Mouse (Mus musculus): Measurements from ENCODE around the gene Dcaf8.

Gene Dcaf8

DNA sequence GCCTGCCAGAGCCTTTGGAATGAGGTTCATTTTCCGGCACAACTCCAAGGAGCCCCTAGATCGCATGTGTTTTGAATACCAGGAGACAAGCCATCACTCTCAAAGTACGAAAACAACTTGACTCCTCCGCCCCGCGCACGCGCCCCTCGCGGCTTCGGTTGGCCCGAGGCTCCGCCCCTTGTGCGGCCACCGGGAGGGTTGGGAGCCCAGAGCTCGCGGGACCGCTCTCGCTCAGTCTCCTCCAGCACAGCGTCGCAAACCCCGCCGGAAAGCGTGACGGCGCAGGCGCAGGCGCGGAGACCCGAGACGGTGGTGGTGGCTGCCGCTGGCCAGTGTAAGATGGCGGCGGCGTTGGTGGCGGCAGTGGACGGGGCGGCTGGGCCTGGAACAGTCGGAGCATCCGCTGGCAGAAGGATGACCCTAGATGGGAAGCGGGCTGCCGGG, at the start of gene Dcaf8:
Gene Dcaf8 (plus strand): TSS at position 250 of the 444 bp plus-strand sequence.
- peak; percentile 94 for DNase-seq (ENCODE audit: low spot score)

- no peak for DNase-seq (ENCODE audit: low spot score)
These were observed 48.4 kb upstream of the Dcaf8 start for GRCm38 (mm10) chr1:172099325-172100033.

GRCm38 (mm10) chr1:172103619-172104018, 44.3 kb upstream of the Dcaf8 start:
- DNase-seq (ENCODE audit: low spot score), result no peak

GRCm38 (mm10) chr1:172105101-172105500, 42.8 kb upstream of the Dcaf8 start:
- no peak for DNase-seq (ENCODE audit: low spot score)

- no peak for DNase-seq (ENCODE audit: low spot score)
These were observed 40.0 kb upstream of the Dcaf8 start for GRCm38 (mm10) chr1:172107777-172108477.

DNA sequence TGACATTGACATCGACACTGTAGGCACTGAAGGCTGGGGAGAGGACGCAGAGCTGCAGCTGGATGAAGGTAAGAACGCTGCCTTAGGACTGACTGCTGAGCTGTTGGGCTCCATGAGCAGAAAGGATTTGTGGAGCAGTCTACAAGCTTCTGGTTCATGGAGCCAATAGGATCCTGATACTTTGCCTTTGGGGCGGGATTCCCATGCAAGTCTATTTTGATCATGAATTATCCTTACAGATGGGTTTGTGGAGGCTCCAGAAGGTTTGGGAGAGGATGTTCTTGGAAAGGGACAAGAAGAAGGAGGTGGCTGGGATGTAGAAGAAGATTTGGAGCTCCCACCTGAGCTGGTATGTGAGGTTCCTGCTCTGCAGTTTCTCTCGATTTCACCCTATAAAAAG, 30.9 kb upstream of the Dcaf8 start:
- no peak for DNase-seq (ENCODE audit: low spot score)

DNA sequence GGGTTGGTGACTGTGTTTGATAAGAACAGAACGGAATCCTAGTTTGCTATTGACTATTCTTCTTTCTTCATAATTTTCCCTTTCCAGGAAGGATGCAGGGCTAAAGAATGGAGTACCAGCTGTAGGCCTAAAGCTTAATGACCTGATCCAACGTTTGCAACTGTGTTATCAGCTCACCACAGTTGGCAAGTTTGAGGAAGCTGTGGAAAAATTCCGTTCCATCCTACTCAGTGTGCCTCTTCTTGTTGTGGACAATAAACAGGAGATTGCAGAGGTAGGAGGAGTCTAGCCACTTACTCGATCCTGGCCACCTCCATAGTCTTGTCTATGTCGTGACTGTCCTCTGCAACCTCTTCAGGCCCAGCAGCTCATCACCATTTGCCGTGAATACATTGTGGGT, 28.8 kb upstream of the Dcaf8 start:
- DNase-seq (ENCODE audit: low spot score), result no peak

- DNase-seq (ENCODE audit: low spot score), result no peak
These were observed 28.2 kb upstream of the Dcaf8 start for GRCm38 (mm10) chr1:172119720-172120119.

DNA sequence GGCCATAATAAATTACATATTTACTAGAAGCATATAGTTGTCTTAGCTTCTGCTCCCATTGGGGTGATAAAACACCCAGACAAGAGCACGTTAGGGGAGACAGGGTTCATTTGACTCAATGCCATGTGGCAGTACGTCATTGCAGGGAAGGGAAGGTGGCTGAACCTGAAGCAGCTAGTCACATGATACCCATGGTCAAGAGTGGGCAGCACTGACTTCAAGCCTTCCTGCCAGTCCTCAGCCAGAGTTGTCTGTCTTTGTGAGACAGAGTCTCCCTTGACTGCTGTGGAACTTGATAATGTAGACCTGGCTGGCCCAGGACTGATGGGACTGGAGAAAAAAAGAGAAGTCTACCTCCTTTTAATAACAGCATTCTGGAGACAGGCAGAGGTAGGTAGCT, 25.2 kb upstream of the Dcaf8 start:
- DNase-seq (ENCODE audit: low spot score), result no peak

GRCm38 (mm10) chr1:172124572-172124971, 23.3 kb upstream of the Dcaf8 start:
- no peak for DNase-seq (ENCODE audit: low spot score)

- peak; percentile 64 for DNase-seq (ENCODE audit: low spot score)
These were observed 21.2 kb upstream of the Dcaf8 start, which contains the start of gene Pex19 for GRCm38 (mm10) chr1:172126376-172127347. Pex19 (plus strand) TSS chr1:172126755.

DNA sequence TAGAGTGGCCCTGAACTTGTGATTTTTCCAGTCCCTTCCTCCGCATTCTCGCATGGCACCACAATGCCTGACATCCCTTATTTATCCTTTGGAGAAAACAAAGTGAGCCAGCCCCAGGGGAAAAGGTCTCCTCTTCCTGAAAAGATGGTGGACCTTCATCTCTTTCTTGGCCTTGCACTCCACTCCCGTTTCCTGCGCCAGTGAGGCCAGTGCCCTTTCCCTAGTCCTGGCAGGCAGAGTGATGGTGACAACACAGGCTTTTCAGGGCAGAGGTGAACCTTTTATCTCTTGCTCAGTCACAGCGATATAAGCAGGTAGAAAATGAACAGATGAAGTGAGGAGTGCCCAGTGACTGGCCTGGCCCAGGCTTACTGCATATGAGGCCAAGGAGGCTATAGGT, 20.4 kb upstream of the Dcaf8 start:
- DNase-seq (ENCODE audit: low spot score), result no peak

DNA sequence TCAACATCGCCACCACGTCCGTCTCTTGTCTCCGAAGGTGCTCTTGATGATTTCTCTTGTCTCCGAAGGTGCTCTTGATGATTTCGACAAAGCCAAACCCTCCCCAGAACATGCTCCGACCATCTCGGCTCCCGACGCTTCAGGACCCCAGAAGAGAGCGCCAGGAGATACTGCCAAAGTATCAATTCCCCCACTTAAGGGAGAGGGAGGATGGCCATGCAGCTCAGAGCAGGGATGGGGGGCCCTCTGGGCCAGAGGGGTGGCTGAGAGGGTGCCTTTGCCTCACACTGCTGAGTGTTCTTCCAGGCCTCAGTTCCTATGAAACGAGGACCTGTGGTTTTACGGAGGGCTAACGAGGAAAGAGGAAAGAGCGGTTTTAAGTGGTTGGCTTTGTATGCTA, 19.3 kb upstream of the Dcaf8 start:
- DNase-seq (ENCODE audit: low spot score), result no peak

DNA sequence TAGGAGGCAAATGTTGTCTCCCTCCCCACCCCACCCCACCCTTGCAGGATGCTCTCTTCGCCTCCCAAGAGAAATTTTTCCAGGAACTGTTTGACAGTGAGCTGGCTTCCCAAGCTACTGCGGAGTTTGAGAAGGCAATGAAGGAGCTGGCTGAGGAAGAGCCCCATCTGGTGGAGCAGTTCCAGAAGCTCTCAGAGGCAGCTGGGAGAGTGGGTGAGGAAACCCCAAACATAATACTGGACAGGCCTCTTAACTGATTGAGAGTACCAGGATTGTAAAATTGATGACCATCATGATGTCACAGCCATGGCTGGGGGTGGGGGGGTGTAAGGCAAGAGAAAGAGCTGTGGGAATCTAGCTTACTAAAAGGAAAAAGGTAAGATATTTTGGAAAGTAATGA, 18.8 kb upstream of the Dcaf8 start:
- DNase-seq (ENCODE audit: low spot score), result no peak

DNA sequence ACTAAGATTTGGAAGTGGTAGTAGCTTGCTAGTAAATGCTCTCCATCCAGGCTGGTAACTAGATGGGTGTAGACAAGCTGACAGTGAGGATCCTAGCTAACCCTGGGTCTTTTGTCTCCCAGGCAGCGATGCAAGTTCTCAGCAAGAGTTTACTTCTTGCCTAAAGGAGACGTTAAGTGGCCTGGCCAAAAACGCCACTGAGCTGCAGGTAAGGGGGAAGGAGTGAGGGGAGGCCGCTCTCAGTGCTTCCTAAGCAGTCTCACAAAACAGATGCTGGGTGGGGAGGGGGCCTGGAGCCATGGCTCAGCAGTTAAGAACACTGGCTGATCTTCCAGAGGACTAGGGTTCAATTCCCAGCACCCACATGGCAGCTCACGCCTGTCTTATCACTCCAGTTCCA, 18.1 kb upstream of the Dcaf8 start:
- no peak for DNase-seq (ENCODE audit: low spot score)

DNA sequence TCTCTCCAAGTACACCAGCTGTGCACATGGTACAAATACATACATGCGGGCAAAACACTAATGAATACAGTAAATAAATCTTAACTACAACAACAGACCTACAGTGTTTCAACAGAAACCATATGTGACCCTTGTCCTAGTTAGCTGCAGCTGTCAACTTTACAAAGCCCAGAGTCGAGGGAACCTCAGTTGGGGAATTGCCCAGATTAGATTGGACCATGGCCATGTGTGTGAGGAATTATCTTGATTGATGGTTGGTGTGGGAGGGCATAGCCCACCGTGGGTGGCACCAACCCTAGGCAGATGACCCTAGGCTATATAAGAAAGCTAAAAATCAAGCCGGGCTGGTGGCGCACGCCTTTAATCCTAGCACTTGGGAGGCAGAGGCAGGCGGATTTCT, 15.6 kb upstream of the Dcaf8 start:
- DNase-seq (ENCODE audit: low spot score), result no peak

GRCm38 (mm10) chr1:172133535-172133934, 14.3 kb upstream of the Dcaf8 start:
- DNase-seq (ENCODE audit: low spot score), result no peak

- DNase-seq (ENCODE audit: low spot score), result no peak
These were observed 13.8 kb upstream of the Dcaf8 start for GRCm38 (mm10) chr1:172134072-172134471.

GRCm38 (mm10) chr1:172140160-172140559, 7.7 kb upstream of the Dcaf8 start:
- no peak for DNase-seq (ENCODE audit: low spot score)

GRCm38 (mm10) chr1:172140825-172141224, 7.1 kb upstream of the Dcaf8 start:
- no peak for DNase-seq (ENCODE audit: low spot score)

- DNase-seq (ENCODE audit: low spot score), result no peak
These were observed 6.4 kb upstream of the Dcaf8 start for GRCm38 (mm10) chr1:172141529-172141928.

DNA sequence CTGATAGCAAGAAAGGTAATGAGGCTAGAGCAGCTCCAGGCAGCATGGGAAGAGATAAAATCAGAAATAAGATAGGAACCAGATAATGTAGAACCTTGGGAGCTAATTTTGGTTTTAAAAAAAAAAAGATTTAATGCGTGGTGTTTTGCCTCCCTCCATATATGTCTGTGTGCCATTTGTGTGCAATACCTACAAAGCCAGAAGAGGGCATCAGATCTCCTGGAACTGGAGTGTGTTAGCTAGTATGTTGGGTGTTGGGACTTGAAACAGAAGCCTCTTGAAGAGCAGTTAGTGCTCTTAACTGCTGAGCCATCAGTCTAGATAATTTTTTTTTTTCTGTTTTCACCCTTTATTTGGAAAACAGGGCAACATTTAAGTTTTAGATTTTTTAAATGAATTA, 4.3 kb upstream of the Dcaf8 start:
- peak; percentile 36 for DNase-seq (ENCODE audit: low spot score)

All from urinary bladder, postnatal 25 days (tissue).